13 mouse cellular contexts compared by ENCODE assay signal in genomic region chr7:141614329-141614832, GRCm38 (mm10). TPM values are rescaled to one million over a fixed set of nuclear protein-coding genes. Genes with fewer than 3 reads are reported as not detected.
A peak's percentile ranks its signal among the peaks of the same experiment; 100 is the strongest.
DNase-seq lines count a peak whose midpoint lies in the region; ATAC-seq lines count a peak whose summit lies in the region.
"Had no signal": no experiment of that assay in that cellular context is flagged by ENCODE, and none has a peak within 500 bp of the region (broad histone marks: within the 10 kb centered on the region; RNA-seq: fewer than 3 reads in every experiment).

No protein-coding gene starts in this region.

- peaks cover 84% of the 10 kb centered on the region for H3K36me3 ChIP-seq in heart, embryonic 14.5 days (ENCODE audit: control insufficient read depth, insufficient read depth, low read length)
- peaks cover 91% of the 10 kb centered on the region for H3K36me3 ChIP-seq in heart, embryonic 10.5 days
- peaks cover 26% of the 10 kb centered on the region for H3K36me3 ChIP-seq in intestine, embryonic 15.5 days
- H3K36me3 ChIP-seq in midbrain, embryonic 11.5 days (ENCODE audit: control insufficient read depth, insufficient read depth, low read length), result peaks cover 44% of the 10 kb centered on the region
- H3K36me3 ChIP-seq: G1E had no signal

- no peak overlapping the region for H3K4me3 ChIP-seq in heart, embryonic 14.5 days (ENCODE audit: control insufficient read depth in 1 of 2, insufficient read depth in 1 of 2, low read depth in 1 of 2, low read length in 2 of 2)
- no peak overlapping the region for H3K4me3 ChIP-seq in heart, embryonic 10.5 days
- H3K4me3 ChIP-seq in intestine, embryonic 15.5 days (replicated peaks), result no peak overlapping the region
- H3K4me3 ChIP-seq in midbrain, embryonic 11.5 days (ENCODE audit: low read depth, low read length), result no peak overlapping the region
- H3K4me3 ChIP-seq: heart, embryonic 13.5 days; left cerebral cortex, adult 2 months had no signal

- H3K9me3 ChIP-seq in heart, embryonic 14.5 days (ENCODE audit: control insufficient read depth, low read length), result no peaks in the 10 kb centered on the region
- no peaks in the 10 kb centered on the region for H3K9me3 ChIP-seq in heart, embryonic 10.5 days
- no peaks in the 10 kb centered on the region for H3K9me3 ChIP-seq in intestine, embryonic 15.5 days
- no peaks in the 10 kb centered on the region for H3K9me3 ChIP-seq in midbrain, embryonic 11.5 days (ENCODE audit: control insufficient read depth, low read length)
- H3K9me3 ChIP-seq: G1E; heart, embryonic 13.5 days had no signal

- 0 out of 2 replicates have a peak overlapping the region, but pooled peaks have one; percentile 4 for H3K9ac ChIP-seq in heart, embryonic 14.5 days (ENCODE audit: low read length)
- H3K9ac ChIP-seq in intestine, embryonic 15.5 days, result no peak overlapping the region
- H3K9ac ChIP-seq in midbrain, embryonic 11.5 days (ENCODE audit: low read length), result no peak overlapping the region

- H3K27ac ChIP-seq in heart, embryonic 14.5 days (replicated peaks in 1 of 2; ENCODE audit: control insufficient read depth in 1 of 2, insufficient read depth in 1 of 2, low read depth in 2 of 2, low read length in 2 of 2), result no peak overlapping the region
- H3K27ac ChIP-seq in heart, embryonic 10.5 days, result no peak overlapping the region
- H3K27ac ChIP-seq in intestine, embryonic 15.5 days, result peak overlapping the region; percentile 41; the same call in 1 of the 2 replicates
- no peak overlapping the region for H3K27ac ChIP-seq in midbrain, embryonic 11.5 days (ENCODE audit: low read depth, low read length)
- H3K27ac ChIP-seq: heart, embryonic 13.5 days; left cerebral cortex, adult 2 months had no signal

- no peak for DNase-seq in heart, embryonic 10.5 days (ENCODE audit: low spot score)
- peak; percentile 63 to 80 for DNase-seq in kidney, postnatal 25 days
- peak; percentile 60 to 79 for DNase-seq in spleen, postnatal 10 days (ENCODE audit: low spot score in 2 of 2)
- no peak for DNase-seq in midbrain, embryonic 11.5 days (ENCODE audit: low spot score, missing footprints)
- no peak for DNase-seq in cerebellum, adult 8-10 months
- no peak for DNase-seq in thymus, adult 18-20 months
- DNase-seq: cerebellum, adult 9-11 months; thymus, adult 2 months had no signal

- H3K4me2 ChIP-seq in heart, embryonic 14.5 days (ENCODE audit: low read length), result no peak overlapping the region
- no peak overlapping the region for H3K4me2 ChIP-seq in intestine, embryonic 15.5 days (replicated peaks)
- no peak overlapping the region for H3K4me2 ChIP-seq in midbrain, embryonic 11.5 days
- H3K4me2 ChIP-seq: heart, embryonic 13.5 days had no signal

- H3K4me1 ChIP-seq in heart, embryonic 14.5 days (ENCODE audit: control insufficient read depth in 2 of 2, insufficient read depth in 2 of 2, low read length in 2 of 2), result peaks cover 22 to 29% of the 10 kb centered on the region in 2 experiments
- H3K4me1 ChIP-seq in heart, embryonic 10.5 days, result peaks cover 25% of the 10 kb centered on the region
- H3K4me1 ChIP-seq in intestine, embryonic 15.5 days (replicated peaks), result peaks cover 17% of the 10 kb centered on the region; the same call in 1 of the 2 replicates
- H3K4me1 ChIP-seq in midbrain, embryonic 11.5 days (ENCODE audit: control insufficient read depth, insufficient read depth, low read length), result no peaks in the 10 kb centered on the region

- ATAC-seq in heart, embryonic 14.5 days (ENCODE audit: insufficient number of reproducible peaks, insufficient read depth, low FRiP score, low read depth), result no peak
- ATAC-seq in intestine, embryonic 15.5 days, result peak; percentile 68
- no peak for ATAC-seq in midbrain, embryonic 11.5 days (ENCODE audit: low FRiP score)

- 48% methylated on average over 5 of the region's 5 CpGs for WGBS in heart, embryonic 14.5 days
- 54% methylated on average over 5 of the region's 5 CpGs for WGBS in heart, embryonic 10.5 days
- WGBS in intestine, embryonic 15.5 days, result 64% methylated on average over 5 of the region's 5 CpGs
- 93% methylated on average over 5 of the region's 5 CpGs for WGBS in midbrain, embryonic 11.5 days

- no peaks in the 10 kb centered on the region for H3K27me3 ChIP-seq in heart, embryonic 14.5 days (ENCODE audit: control insufficient read depth, insufficient read depth, low read length)
- H3K27me3 ChIP-seq in heart, embryonic 10.5 days (ENCODE audit: insufficient read depth, poor library complexity, severe bottlenecking), result no peaks in the 10 kb centered on the region
- H3K27me3 ChIP-seq in intestine, embryonic 15.5 days (replicated peaks), result no peaks in the 10 kb centered on the region
- no peaks in the 10 kb centered on the region for H3K27me3 ChIP-seq in midbrain, embryonic 11.5 days (ENCODE audit: control insufficient read depth, insufficient read depth, low read length)
- H3K27me3 ChIP-seq: heart, embryonic 13.5 days had no signal

RNA-seq across cellular contexts. Expression of gene Muc6, which starts 40.7 kb away (rescaled TPM):
- 0.09 and 0.11 TPM in 2 replicates for polyA plus RNA-seq in heart, embryonic 14.5 days (2014; fragmentation: Nextera tagmentation; extraction: Ambion mirVana)
- polyA plus RNA-seq in heart, embryonic 10.5 days (2016; fragmentation: Nextera tagmentation; extraction: Ambion mirVana), result 0.09 and 0.13 TPM in 2 replicates
- 0.21 and 0.24 TPM in 2 replicates for polyA plus RNA-seq in intestine, embryonic 15.5 days (2015; fragmentation: Nextera tagmentation; extraction: Ambion mirVana)
- polyA plus RNA-seq in midbrain, embryonic 11.5 days (2014; fragmentation: Nextera tagmentation; extraction: Ambion mirVana), result 0.08 TPM in 2 replicates
- polyA plus RNA-seq: G1E had no signal

RNA-seq across cellular contexts. Expression of gene Ap2a2, which starts 52.4 kb away (rescaled TPM):
- 48.1 and 49.9 TPM in 2 replicates for polyA plus RNA-seq in heart, embryonic 14.5 days (2014; fragmentation: Nextera tagmentation; extraction: Ambion mirVana)
- 79.5 and 79.9 TPM in 2 replicates for polyA plus RNA-seq in heart, embryonic 10.5 days (2016; fragmentation: Nextera tagmentation; extraction: Ambion mirVana)
- polyA plus RNA-seq in intestine, embryonic 15.5 days (2015; fragmentation: Nextera tagmentation; extraction: Ambion mirVana), result 79.1 and 84.1 TPM in 2 replicates
- 76.6 and 81.1 TPM in 2 replicates for polyA plus RNA-seq in midbrain, embryonic 11.5 days (2014; fragmentation: Nextera tagmentation; extraction: Ambion mirVana)

Comparison
In these comparisons a context has a peak if more than half of its experiments do, and no peak if none do; other contexts are left out.
1. DNase-seq: peak in kidney, postnatal 25 days (2 of 2) and spleen, postnatal 10 days (2 of 2); none in heart, embryonic 10.5 days (single experiment), midbrain, embryonic 11.5 days (single experiment), cerebellum, adult 8-10 months (single experiment) and thymus, adult 18-20 months (0 of 2).